Mouse (Mus musculus) kidney, adult 2 months (tissue): ENCODE data around the gene Tspan2.

ENCODE experiments used
- CTCF ChIP-seq: fragments of 200-500 bp; conservative IDR thresholded peaks from 2 replicates; pipeline ENCODE4 v1.5.1; 2011; ENCODE audit warnings: low read depth, mild to moderate bottlenecking, control low read depth, low read length, moderate library complexity, mixed read lengths; ENCODE audit not compliant: insufficient read depth, insufficient read length
- POLR2A ChIP-seq: fragments of 200-500 bp; IDR thresholded peaks from one replicate; pipeline ENCODE4 v1.6.1; 2011; ENCODE audit warnings: low read depth, low read length, control low read depth

- TF ChIP-seq CTCF, result no peak
- no peak for TF ChIP-seq POLR2A
Observed at GRCm38 (mm10) chr3:102762388-102762787, 28.1 kb downstream of the Tspan2 start.
